Mouse (Mus musculus) skeletal muscle tissue, postnatal 0 days (tissue): ENCODE data around the gene Cxcl15. TPM values are rescaled to one million over a fixed set of nuclear protein-coding genes. Genes with fewer than 3 reads are reported as not detected.

ENCODE experiments used
- microRNA-seq, 2 experiments: library from miRNA; unstranded; fragments of <30 nt; microRNA quantifications; one replicate each; pipeline ENCODE4; 2016
- polyA plus RNA-seq: library from polyadenylated mRNA; unstranded; fragments of >200 nt; fragmentation: Nextera tagmentation; extraction: Ambion mirVana; gene quantifications from 2 replicates; pipeline ENCODE4 v1.2.1, GENCODE M21; 2015

The Cxcl15 gene
- polyA plus RNA-seq, result not detected in 2 replicates

DNA sequence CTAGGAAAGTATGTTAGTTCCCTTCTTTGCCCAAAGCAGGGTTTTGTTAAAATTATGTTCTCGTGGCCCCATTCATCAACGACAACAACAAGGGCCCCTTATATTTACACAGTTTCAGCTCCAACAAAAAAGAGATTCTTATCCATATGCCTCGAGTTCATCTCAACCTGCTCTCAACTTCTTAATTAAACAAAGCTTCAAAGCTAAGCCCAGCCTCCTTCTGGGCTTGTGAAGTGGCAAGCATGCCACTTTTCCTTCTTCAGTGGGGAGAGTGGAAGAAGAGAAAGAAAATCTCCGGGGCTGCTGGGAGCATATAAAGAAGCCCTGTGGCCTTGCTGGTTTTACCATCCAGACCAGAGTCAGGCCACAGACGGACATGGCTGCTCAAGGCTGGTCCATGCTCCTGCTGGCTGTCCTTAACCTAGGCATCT, at the start of gene Cxcl15:
TSS of gene Cxcl15 (plus strand) at position 340 of the 431 bp plus-strand sequence.

DNA sequence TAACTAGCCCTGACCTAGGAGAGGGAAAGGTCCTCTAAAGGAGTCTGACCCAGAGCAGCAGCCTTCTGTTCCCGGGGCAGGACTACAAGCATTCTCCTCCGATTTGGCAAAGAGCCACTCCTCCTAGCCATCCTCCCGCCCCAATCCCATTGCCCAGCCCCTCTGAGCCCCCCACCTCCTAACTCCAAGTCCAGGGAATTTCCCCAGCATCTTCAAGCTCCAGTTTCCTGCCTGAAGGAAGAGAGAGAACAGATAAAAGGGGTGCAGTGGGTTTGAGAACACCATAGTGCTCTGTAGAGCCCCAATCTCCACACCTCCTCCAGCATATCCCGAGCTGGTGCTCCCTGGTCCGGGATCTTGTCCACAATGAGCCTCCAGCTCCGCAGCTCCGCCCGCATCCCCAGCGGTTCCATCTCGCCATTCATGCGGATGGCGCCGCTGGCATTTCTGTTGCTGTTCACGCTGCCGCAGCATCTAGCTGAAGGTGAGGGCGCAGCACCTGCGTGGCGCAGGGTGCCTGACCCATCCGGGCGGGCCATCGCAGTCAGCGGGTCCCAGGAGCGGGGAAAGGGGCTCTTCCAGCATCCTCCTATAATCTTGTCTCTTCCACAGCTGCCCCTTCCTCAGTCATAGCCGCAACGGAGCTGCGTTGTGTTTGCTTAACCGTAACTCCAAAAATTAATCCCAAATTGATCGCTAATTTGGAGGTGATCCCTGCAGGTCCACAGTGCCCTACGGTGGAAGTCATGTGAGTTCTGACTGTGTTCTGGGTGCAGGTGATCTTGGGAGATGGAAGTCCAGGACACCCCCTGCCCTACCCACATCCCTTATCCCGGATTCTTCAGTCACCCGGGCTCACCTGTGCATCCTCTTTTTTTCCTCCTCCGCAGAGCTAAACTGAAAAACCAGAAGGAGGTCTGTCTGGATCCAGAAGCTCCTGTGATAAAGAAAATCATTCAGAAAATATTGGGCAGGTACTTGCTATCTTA, 35.0 kb upstream of the Cxcl15 start, which contains the start of gene Cxcl5:
TSS of gene Cxcl5 (plus strand) at position 284 of the 989 bp plus-strand sequence.

DNA sequence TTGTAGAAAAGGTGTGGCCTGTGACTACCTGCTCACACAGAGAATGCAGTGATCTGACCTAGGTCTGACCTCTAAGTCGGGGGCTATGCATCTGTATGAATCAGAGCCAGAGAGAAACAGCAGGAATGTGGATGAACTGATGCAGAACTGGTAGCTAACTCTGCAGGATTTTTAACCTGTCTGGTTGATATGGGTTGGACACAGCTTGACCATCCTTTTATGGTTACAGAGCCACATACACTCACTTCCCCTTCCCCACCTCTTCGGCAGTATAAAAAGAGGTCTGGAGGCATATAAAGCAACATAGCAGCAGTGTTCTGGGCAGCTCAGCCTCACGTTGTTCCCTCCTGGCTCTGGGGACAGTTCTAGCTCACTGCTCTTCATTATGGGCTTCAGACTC, 26.1 kb upstream of the Cxcl15 start, which contains the start of gene Ppbp:
TSS of gene Ppbp (plus strand) at position 301 of the 400 bp plus-strand sequence.

DNA sequence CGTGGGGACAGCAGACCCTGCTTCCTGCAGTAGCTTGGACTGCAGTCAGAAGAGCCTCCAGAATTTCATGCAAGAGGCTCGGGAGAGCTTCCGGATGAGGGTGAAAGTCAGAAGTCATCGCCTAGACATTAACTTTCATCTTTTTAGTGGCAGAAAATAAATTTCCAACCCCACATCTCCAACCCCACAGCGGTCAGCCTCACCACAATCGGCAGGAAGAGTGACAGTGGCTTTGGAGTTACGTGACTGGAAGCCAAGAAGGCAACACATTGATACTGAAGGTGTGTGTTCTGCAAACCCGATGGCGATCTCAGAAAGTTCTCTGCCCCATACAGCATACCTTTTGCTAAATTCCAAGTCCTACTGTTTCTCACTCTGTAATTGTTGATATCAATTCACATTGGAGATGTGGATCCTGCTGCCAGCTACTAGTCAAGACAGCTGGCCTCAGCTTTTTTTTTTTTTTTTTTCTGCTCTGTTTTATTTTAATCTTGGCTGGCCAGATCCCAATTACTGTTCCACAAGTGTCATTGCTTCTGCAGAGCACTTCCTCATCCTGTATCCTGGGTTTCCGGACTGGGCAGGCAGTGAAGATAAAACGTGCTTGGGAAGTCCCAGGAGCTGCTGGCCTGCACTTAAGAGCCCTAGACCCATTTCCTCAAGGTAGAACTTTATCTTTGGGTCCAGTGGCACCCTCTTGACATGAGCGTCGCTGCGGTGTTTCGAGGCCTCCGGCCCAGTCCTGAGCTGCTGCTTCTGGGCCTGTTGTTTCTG, 22.3 kb upstream of the Cxcl15 start, which contains the start of gene Pf4:
TSS of gene Pf4 (plus strand) at position 556 of the 774 bp plus-strand sequence.

DNA sequence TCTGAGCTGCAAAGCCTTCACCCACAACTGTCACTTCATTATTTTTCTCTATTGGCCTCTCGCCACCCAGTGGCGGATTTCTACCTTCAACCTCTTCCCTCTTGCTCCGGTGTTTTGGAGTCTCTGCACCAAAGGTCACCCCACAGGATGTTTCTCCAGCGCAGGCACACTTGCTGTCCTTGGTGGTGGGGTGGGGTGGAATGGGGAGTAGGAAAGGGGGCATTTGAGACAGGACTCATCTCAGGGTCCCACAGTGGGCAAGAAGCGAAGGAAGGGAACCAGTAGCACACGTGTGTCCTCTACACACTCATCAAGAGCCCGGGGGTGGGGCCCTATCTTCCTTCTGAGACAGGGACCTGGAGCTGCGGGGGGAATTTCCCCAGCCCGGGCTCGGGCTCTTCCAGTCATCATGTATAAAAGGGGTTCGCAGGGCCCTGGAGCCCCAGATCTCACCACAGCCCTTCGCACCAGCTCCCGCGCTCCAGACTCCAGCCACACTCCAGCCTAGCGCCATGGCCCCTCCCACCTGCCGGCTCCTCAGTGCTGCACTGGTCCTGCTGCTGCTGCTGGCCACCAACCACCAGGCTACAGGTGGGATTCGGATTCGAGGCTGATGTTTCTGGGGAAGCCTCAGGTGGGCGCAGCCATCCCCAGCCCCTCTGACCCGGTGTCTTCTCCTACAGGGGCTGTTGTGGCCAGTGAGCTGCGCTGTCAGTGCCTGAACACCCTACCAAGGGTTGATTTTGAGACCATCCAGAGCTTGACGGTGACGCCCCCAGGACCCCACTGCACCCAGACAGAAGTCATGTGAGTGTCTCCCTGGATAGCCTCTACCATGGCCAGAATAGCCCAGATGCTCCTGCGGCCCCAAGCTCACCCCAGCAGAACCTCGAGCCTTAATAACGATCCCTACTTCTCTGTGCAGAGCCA, 8.4 kb upstream of the Cxcl15 start, which contains the start of gene Cxcl3:
TSS of gene Cxcl3 (plus strand) at position 445 of the 930 bp plus-strand sequence.

Small RNA genes within 50 kb of the gene (microRNA-seq; reads per million reads assigned to microRNA genes)
- 0 reads per million in 2 experiments for gene Gm24322

Other genes starting within 250 kb of the Cxcl15 start
- not detected in 2 replicates for gene 5830473C10Rik, start 233.4 kb upstream of the Cxcl15 start, polyA plus RNA-seq
- gene Rassf6, start 153.9 kb upstream of the Cxcl15 start, polyA plus RNA-seq, result 0.21 and 1.2 TPM in 2 replicates
- gene Cxcl5, start 35.2 kb upstream of the Cxcl15 start, polyA plus RNA-seq, result not detected in 2 replicates
- gene Ppbp, start 26.0 kb upstream of the Cxcl15 start, polyA plus RNA-seq, result 2.2 and 3.5 TPM in 2 replicates
- 257 and 400 TPM in 2 replicates for gene Pf4, start 22.1 kb upstream of the Cxcl15 start, polyA plus RNA-seq
- gene Cxcl3, start 8.4 kb upstream of the Cxcl15 start, polyA plus RNA-seq, result not detected in 2 replicates
- gene Cxcl1, start 96.7 kb downstream of the Cxcl15 start, polyA plus RNA-seq, result 0.62 and 1.3 TPM in 2 replicates
- gene Cxcl2, start 109.3 kb downstream of the Cxcl15 start, polyA plus RNA-seq, result not detected in 2 replicates
- 23.2 and 26.4 TPM in 2 replicates for gene Mthfd2l, start 136.6 kb downstream of the Cxcl15 start, polyA plus RNA-seq
- gene Epgn, start 232.9 kb downstream of the Cxcl15 start, polyA plus RNA-seq, result 0.29 and 0.35 TPM in 2 replicates